Mouse (Mus musculus) neural tube, embryonic 14.5 days (tissue): Measurements from ENCODE around the gene Olfml2b. TPM values are rescaled to one million over a fixed set of nuclear protein-coding genes. Genes with fewer than 3 reads are reported as not detected.

Experiments used
- ATAC-seq: fragments of 200-750 bp; cut with Nextera tagmentation; 2 replicates; pipeline ENCODE4 v1.8.0; 2017; ENCODE audit warnings: low read depth, mild to moderate bottlenecking, moderate TSS enrichment, moderate library complexity
- H3K27ac ChIP-seq: fragments of 300-500 bp; sonication (generic); 2 replicates; pipeline ENCODE4 v1.5.1; 2014; ENCODE audit warnings: low read depth, mild to moderate bottlenecking, control low read depth, low read length, moderate library complexity, mixed read lengths
- H3K27me3 ChIP-seq: fragments of 300-500 bp; sonication (generic); 2 replicates; pipeline ENCODE4 v1.6.1; 2014; ENCODE audit warnings: low read length; ENCODE audit not compliant: control insufficient read depth, insufficient read depth
- H3K36me3 ChIP-seq: fragments of 300-500 bp; sonication (generic); 2 replicates; pipeline ENCODE4 v1.6.1; 2014; ENCODE audit warnings: low read length, mixed read lengths; ENCODE audit not compliant: control insufficient read depth, insufficient read depth
- H3K4me1 ChIP-seq: fragments of 300-500 bp; sonication (generic); 2 replicates; pipeline ENCODE4 v1.6.1; 2014; ENCODE audit warnings: low read length; ENCODE audit not compliant: control insufficient read depth, insufficient read depth
- H3K4me2 ChIP-seq: fragments of 300-500 bp; sonication (generic); 2 replicates; pipeline ENCODE4 v1.6.1; 2014; ENCODE audit warnings: mild to moderate bottlenecking, low read depth, low read length, control low read depth
- H3K4me3 ChIP-seq: fragments of 300-500 bp; sonication (generic); 2 replicates; pipeline ENCODE4 v1.5.1; 2014; ENCODE audit warnings: low read depth, low read length, control low read depth, mixed read lengths
- H3K9ac ChIP-seq: fragments of 300-500 bp; sonication (generic); replicated peaks from 2 replicates; pipeline ENCODE4 v1.6.1; 2014; ENCODE audit warnings: low read depth, mild to moderate bottlenecking, control low read depth, low read length, mixed read lengths
- H3K9me3 ChIP-seq: fragments of 300-500 bp; sonication (generic); 2 replicates; pipeline ENCODE4 v1.6.1; 2016; ENCODE audit warnings: low read length; ENCODE audit not compliant: control insufficient read depth
- WGBS: fragments of 180-500 bp; shearing (Covaris S2); extraction: QIAGEN DNeasy Blood & Tissue Kit; methylation state at CpG from one replicate; pipeline ENCODE4 v1.1.7; 2014; 5-methylcytosine and 5-hydroxymethylcytosine counted together
- polyA plus RNA-seq: library from polyadenylated mRNA; unstranded; fragments of >200 nt; fragmentation: Nextera tagmentation; extraction: Ambion mirVana; gene quantifications from 2 replicates; pipeline ENCODE4 v1.2.1, GENCODE M21; 2014

The Olfml2b gene
- polyA plus RNA-seq, 1 experiment from 2014 or later = 3.6 TPM

DNA sequence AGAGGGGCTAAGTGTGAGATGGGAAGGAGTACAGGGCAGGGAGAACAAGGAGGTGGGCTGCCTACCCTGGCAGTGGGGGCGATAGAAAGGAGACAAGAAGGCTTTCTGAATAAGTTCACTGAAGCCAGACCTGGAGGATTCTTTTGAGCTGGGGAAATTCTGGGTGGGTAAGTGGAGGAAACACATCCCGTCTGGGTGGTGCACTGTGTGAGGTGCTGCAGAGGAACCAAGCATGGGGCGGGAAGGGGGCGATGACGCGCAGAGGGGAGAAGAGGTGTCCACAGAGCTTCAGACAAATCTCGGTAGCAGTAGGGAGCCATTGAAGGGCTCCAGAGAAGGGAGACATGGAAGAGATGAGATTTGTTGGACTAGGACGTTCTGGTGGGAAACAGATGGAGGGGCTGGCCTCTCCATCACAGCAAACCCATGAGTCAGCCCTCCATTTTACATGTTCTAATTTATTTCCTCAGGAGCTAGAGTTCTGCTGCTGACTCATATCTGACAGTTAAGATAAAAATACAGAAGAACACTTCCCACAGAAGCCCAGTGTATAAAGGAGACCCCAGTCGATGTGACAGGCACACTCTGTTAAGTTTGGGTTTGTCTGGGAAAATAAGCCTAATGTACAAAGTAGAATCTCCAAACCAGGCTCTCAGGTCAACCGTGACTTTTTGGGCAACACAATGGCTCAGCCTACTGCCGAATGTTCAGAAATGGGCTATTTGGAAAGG lies 87.7 kb downstream of the Olfml2b start:
- WGBS = 90% methylated on average over 11 of the region's 11 CpGs
- no peak overlapping the region for H3K27ac ChIP-seq
- no peaks in the 10 kb centered on the region for H3K4me1 ChIP-seq
- H3K4me3 ChIP-seq = no peak overlapping the region
- no peaks in the 10 kb centered on the region for H3K36me3 ChIP-seq
- H3K27me3 ChIP-seq = no peaks in the 10 kb centered on the region
- H3K9ac ChIP-seq = no peak overlapping the region
- no peaks in the 10 kb centered on the region for H3K9me3 ChIP-seq
- ATAC-seq = no peak
- no peak overlapping the region for H3K4me2 ChIP-seq

Other genes starting within 250 kb of the Olfml2b start
- 18.8 and 19.1 TPM in 2 replicates for gene Nos1ap, start 54.7 kb upstream of the Olfml2b start, polyA plus RNA-seq
- gene Atf6, start 223.2 kb downstream of the Olfml2b start, polyA plus RNA-seq = 10.1 and 11.6 TPM in 2 replicates
- 0.62 TPM in 1 of 2 replicates, not detected in the other for gene Gm26620, start 240.5 kb downstream of the Olfml2b start, polyA plus RNA-seq
- 44.6 and 51.0 TPM in 2 replicates for gene Dusp12, start 241.0 kb downstream of the Olfml2b start, polyA plus RNA-seq